Mouse (Mus musculus) thymus, adult 2 months (tissue): Measurements from ENCODE around the gene Gopc.

Experiments
- CTCF ChIP-seq: fragments of 200-500 bp; IDR thresholded peaks from 2 replicates; pipeline ENCODE4 v1.5.1; 2012; ENCODE audit warnings: mild to moderate bottlenecking, control low read depth, low read length, moderate library complexity, borderline replicate concordance; ENCODE audit not compliant: control insufficient read depth, poor library complexity, insufficient read depth; ENCODE audit errors: extremely low read depth
- POLR2A ChIP-seq: fragments of 200-500 bp; IDR thresholded peaks from 2 replicates; pipeline ENCODE4 v1.6.1; 2012; ENCODE audit warnings: mild to moderate bottlenecking, low read length, control low read depth, moderate library complexity; ENCODE audit not compliant: control insufficient read depth, poor library complexity, insufficient read depth; ENCODE audit errors: extremely low read depth

- TF ChIP-seq CTCF = no peak
- TF ChIP-seq POLR2A = no peak
Observed at GRCm38 (mm10) chr10:52331007-52331406, 50.9 kb downstream of the Gopc start.
